Mouse (Mus musculus) thymus, adult 2 months (tissue): ENCODE results near the gene Cpne5.

Experiments used
- CTCF ChIP-seq: fragments of 200-500 bp; IDR thresholded peaks from 2 replicates; pipeline ENCODE4 v1.5.1; 2012; ENCODE audit warnings: mild to moderate bottlenecking, control low read depth, low read length, moderate library complexity, borderline replicate concordance; ENCODE audit not compliant: control insufficient read depth, poor library complexity, insufficient read depth; ENCODE audit errors: extremely low read depth
- POLR2A ChIP-seq: fragments of 200-500 bp; IDR thresholded peaks from 2 replicates; pipeline ENCODE4 v1.6.1; 2012; ENCODE audit warnings: mild to moderate bottlenecking, low read length, control low read depth, moderate library complexity; ENCODE audit not compliant: control insufficient read depth, poor library complexity, insufficient read depth; ENCODE audit errors: extremely low read depth

DNA sequence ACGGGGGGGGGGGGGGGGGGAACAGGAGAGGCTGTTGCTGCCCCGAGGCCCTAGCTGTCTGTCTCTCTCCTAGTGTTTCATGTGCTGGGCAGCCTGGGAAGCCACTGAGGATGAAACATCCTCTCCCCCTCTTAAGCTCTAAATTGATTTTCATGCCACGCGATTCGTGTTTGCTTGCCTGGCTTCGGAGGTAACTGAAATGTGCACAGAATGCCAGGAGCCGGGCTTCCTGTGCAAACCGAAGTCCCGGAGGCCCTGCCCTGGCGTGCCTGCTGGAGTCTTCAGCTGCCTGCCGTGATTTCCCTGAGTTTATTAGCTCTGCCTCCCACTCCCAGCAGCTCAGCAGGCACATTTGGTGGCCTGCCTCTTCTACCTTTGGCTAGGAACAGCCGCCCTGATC lies 6.9 kb upstream of the Cpne5 start:
- TF ChIP-seq POLR2A (no peak), CTCF (no peak)
